Mouse (Mus musculus) limb, embryonic 12.5 days (tissue): ENCODE data around the gene Mon2. TPM values are rescaled to one million over a fixed set of nuclear protein-coding genes. Genes with fewer than 3 reads are reported as not detected.

ENCODE experiments used
- ATAC-seq: fragments of 200-750 bp; cut with Nextera tagmentation; 2 replicates; pipeline ENCODE4 v1.8.0; 2017; ENCODE audit warnings: low read depth, moderate TSS enrichment; ENCODE audit not compliant: insufficient number of reproducible peaks, insufficient read depth, low FRiP score, low TSS enrichment
- H3K27ac ChIP-seq: fragments of 300-500 bp; sonication (generic); 2 replicates; pipeline ENCODE4 v1.5.1; 2016; ENCODE audit warnings: mild to moderate bottlenecking, moderate library complexity
- H3K27me3 ChIP-seq: fragments of 300-500 bp; sonication (generic); 2 replicates; pipeline ENCODE4 v1.6.1; 2016; ENCODE audit warnings: mild to moderate bottlenecking, moderate library complexity
- H3K36me3 ChIP-seq: fragments of 300-500 bp; sonication (generic); 2 replicates; pipeline ENCODE4 v1.6.1; 2016; ENCODE audit warnings: mild to moderate bottlenecking, moderate library complexity
- H3K4me1 ChIP-seq: fragments of 300-500 bp; sonication (generic); replicated peaks from 2 replicates; pipeline ENCODE4 v1.6.1; 2016
- H3K4me2 ChIP-seq: fragments of 300-500 bp; sonication (generic); 2 replicates; pipeline ENCODE4 v1.6.1; 2016; ENCODE audit warnings: mild to moderate bottlenecking, moderate library complexity
- H3K4me3 ChIP-seq: fragments of 300-500 bp; sonication (generic); replicated peaks from 2 replicates; pipeline ENCODE4 v1.5.1; 2016; ENCODE audit warnings: mild to moderate bottlenecking
- H3K9ac ChIP-seq: fragments of 300-500 bp; sonication (generic); replicated peaks from 2 replicates; pipeline ENCODE4 v1.6.1; 2016; ENCODE audit warnings: mild to moderate bottlenecking, moderate library complexity
- H3K9me3 ChIP-seq: fragments of 300-500 bp; sonication (generic); 2 replicates; pipeline ENCODE4 v1.6.1; 2016; ENCODE audit warnings: mild to moderate bottlenecking, moderate library complexity
- WGBS: fragments of 180-500 bp; shearing (Covaris S2); methylation state at CpG from one replicate; pipeline ENCODE4 v1.1.7; 2016; 5-methylcytosine and 5-hydroxymethylcytosine counted together
- polyA plus RNA-seq: library from polyadenylated mRNA; unstranded; fragments of >200 nt; fragmentation: Nextera tagmentation; extraction: Ambion mirVana; gene quantifications from 2 replicates; pipeline ENCODE4 v1.2.1, GENCODE M21; 2016

Gene Mon2
- polyA plus RNA-seq, 1 experiment from 2014 or later, result 42.5 TPM

DNA sequence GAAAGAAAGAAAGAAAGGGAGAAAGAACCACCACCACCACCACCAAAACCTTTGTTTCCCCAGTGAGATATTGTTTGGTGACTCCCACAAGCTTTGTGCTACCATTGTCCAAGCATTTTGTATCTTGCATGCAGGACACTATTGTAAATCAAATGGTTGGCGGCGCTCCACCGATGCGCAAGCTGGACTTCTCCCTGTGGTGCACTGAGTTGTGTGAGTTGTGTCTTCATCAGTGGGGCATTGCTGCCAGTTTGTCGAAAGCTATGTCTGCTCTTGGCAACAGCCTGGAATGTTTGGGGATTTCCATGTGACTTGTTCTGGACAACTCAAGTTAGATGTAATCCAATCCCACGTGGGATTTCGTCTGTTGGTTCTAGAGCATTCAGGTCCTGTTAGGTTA, 18.2 kb upstream of the Mon2 start:
- H3K9ac ChIP-seq, result no peak overlapping the region
- WGBS, result 89% methylated on average over 7 of the region's 7 CpGs
- H3K27me3 ChIP-seq, result no peaks in the 10 kb centered on the region; the same call in 1 of the 2 replicates
- no peak overlapping the region for H3K4me3 ChIP-seq
- H3K4me2 ChIP-seq, result no peak overlapping the region
- no peak overlapping the region for H3K27ac ChIP-seq
- ATAC-seq, result no peak
- no peaks in the 10 kb centered on the region for H3K9me3 ChIP-seq
- H3K36me3 ChIP-seq, result no peaks in the 10 kb centered on the region
- H3K4me1 ChIP-seq, result no peaks in the 10 kb centered on the region

GRCm38 (mm10) chr10:123092577-123092976, 16.3 kb upstream of the Mon2 start:
- Histone ChIP-seq H3K9me3 (no peaks in the 10 kb centered on the region), H3K27ac (no peak overlapping the region), H3K27me3 (no peaks in the 10 kb centered on the region; the same call in 1 of the 2 replicates), H3K4me1 (no peaks in the 10 kb centered on the region), H3K36me3 (no peaks in the 10 kb centered on the region), H3K4me2 (no peak overlapping the region), H3K4me3 (no peak overlapping the region), H3K9ac (no peak overlapping the region)
- no peak for ATAC-seq
- WGBS, result 78% methylated on average over 3 of the region's 3 CpGs

DNA sequence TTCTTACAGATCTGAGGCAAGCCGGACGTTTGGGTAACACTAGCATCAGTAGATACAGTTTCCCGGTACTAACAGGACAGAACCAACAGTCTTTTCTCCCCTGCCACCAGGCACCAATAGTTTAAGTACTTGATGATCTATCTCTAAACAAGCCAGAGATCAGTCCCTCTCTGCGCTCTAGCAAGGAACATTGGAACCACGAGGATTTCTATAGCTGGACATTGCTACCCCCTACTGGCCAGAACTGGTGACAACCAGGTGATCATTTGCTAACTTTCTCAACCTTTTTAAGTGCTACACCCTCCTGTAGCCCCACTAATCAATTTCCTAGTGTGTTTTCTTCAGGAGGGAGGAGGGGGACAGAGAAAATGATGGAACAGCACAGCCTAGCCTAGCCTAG, 15.4 kb upstream of the Mon2 start:
- H3K36me3 ChIP-seq, result no peaks in the 10 kb centered on the region
- H3K27ac ChIP-seq, result no peak overlapping the region
- ATAC-seq, result no peak
- 30% methylated on average over 5 of the region's 5 CpGs for WGBS
- H3K4me2 ChIP-seq, result no peak overlapping the region
- H3K9me3 ChIP-seq, result no peaks in the 10 kb centered on the region
- H3K4me1 ChIP-seq, result no peaks in the 10 kb centered on the region
- no peak overlapping the region for H3K9ac ChIP-seq
- no peak overlapping the region for H3K4me3 ChIP-seq
- H3K27me3 ChIP-seq, result no peaks in the 10 kb centered on the region; the same call in 1 of the 2 replicates

GRCm38 (mm10) chr10:123089425-123089930, 13.2 kb upstream of the Mon2 start:
- Histone ChIP-seq H3K9me3 (no peaks in the 10 kb centered on the region), H3K27me3 (no peaks in the 10 kb centered on the region; the same call in 1 of the 2 replicates), H3K4me2 (no peak overlapping the region), H3K36me3 (no peaks in the 10 kb centered on the region), H3K4me1 (peaks cover 7% of the 10 kb centered on the region), H3K4me3 (no peak overlapping the region), H3K9ac (no peak overlapping the region), H3K27ac (no peak overlapping the region)
- WGBS, result 74% methylated on average over 12 of the region's 12 CpGs
- no peak for ATAC-seq

DNA sequence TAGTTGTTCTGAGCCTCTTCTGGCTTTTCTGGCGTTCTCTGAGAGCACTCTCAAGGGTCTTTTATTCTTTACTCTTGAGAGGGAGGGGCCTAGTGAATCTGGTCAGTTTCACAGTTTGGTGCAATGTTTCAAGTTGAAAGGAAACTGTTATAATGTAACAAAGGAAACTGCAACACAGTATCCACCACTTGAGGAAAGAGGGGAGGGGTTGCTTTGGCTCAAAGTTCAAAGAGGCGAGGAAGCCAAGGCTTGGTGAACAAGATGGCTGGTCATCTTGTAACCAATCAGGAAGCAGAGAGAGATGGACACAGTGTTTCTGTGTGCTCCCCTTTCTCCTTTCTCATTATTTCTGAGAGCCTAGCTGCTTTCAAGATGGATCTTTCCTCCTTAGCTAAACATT, 10.5 kb upstream of the Mon2 start:
- H3K27me3 ChIP-seq, result no peaks in the 10 kb centered on the region
- 84% methylated on average over 2 of the region's 2 CpGs for WGBS
- peaks cover 7% of the 10 kb centered on the region for H3K4me1 ChIP-seq
- no peak overlapping the region for H3K27ac ChIP-seq
- no peak for ATAC-seq
- H3K9me3 ChIP-seq, result no peaks in the 10 kb centered on the region
- no peak overlapping the region for H3K9ac ChIP-seq
- H3K36me3 ChIP-seq, result no peaks in the 10 kb centered on the region
- H3K4me3 ChIP-seq, result no peak overlapping the region
- H3K4me2 ChIP-seq, result no peak overlapping the region

DNA sequence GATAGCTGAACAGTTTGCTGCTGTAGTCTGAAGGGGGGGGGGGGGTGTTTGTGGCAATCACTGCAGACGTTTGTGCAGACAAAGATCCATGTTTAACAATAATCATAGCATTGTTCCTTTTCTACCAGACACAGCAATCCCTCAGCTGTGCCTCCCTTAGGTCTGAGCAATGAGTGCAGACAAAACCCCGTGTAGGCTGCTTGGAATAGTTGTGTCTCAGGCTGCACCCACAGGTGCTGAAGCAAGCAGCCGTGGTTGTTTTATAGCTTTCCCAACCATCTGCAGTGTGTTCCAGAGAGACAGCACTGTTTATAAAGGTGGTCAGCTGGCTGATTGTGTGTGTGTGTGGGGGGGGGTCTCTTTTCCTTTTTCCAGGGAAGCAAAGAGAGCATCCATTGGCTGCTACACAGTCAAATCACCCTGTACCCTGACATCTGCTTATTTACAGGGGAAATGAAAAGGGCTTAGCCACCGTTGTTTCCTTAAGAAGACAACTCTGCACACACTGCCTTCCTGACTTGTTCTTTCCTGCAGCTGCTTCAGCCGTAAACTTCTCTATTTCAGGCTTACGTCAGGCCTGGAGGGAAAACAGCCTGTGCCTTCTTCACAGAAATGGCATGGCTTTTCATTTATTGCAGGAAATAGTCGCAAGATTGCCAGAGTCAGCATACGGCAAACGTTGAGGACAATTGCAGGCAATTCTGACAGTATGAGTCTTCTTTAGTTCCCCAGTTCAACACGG, 8.8 kb upstream of the Mon2 start:
- WGBS, result 30% methylated on average over 10 of the region's 10 CpGs
- Histone ChIP-seq H3K9me3 (no peaks in the 10 kb centered on the region), H3K4me2 (no peak overlapping the region), H3K36me3 (no peaks in the 10 kb centered on the region), H3K4me3 (no peak overlapping the region), H3K27ac (no peak overlapping the region), H3K4me1 (peaks cover 7% of the 10 kb centered on the region), H3K9ac (no peak overlapping the region), H3K27me3 (peaks cover under 1% of the 10 kb centered on the region; the same call in 1 of the 2 replicates)
- no peak for ATAC-seq

GRCm38 (mm10) chr10:123084307-123084706, 8.0 kb upstream of the Mon2 start:
- Histone ChIP-seq H3K4me2 (no peak overlapping the region), H3K4me3 (no peak overlapping the region), H3K4me1 (peaks cover 7% of the 10 kb centered on the region), H3K27me3 (peaks cover 3% of the 10 kb centered on the region; the same call in 1 of the 2 replicates), H3K27ac (no peak overlapping the region), H3K9ac (no peak overlapping the region), H3K36me3 (no peaks in the 10 kb centered on the region), H3K9me3 (no peaks in the 10 kb centered on the region)
- ATAC-seq, result no peak
- 66% methylated on average over 9 of the region's 9 CpGs for WGBS

DNA sequence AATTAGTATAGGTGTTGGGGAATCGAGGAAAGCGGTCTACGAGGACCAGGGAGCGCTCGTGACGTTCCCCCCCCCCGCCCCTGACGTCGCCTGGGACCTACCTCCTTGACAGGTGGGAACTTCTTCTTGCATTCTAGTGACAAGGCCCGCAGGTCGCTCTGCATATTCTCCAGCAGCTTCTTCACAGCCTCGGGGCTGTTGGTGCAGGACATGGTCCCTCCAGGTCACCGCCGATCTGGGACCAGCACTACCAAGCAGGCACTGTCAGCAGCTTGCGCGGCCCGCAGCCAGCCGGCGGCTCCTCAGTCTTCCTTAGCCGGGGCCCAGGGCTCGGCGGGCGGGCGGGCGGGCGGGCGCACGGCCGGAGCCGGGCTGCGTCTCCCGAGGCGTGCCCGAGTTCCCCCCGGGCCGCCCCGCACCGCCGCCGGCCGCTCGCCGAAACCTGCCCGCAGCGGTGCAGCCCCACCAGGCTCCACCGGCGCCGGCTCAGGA, 508 bp downstream of the Mon2 start:
- Histone ChIP-seq H3K4me3 (peak overlapping the region; percentile 100), H3K27me3 (peaks cover 3% of the 10 kb centered on the region; the same call in 1 of the 2 replicates), H3K4me2 (peak overlapping the region; percentile 76), H3K9ac (peak overlapping the region; percentile 94), H3K9me3 (no peaks in the 10 kb centered on the region), H3K36me3 (peaks cover 18% of the 10 kb centered on the region), H3K4me1 (peaks cover 12% of the 10 kb centered on the region), H3K27ac (peak overlapping the region; percentile 80)
- ATAC-seq, result peak; percentile 49
- under 1% methylated on average over 35 of the region's 48 CpGs for WGBS

GRCm38 (mm10) chr10:123071997-123072396, 4.3 kb downstream of the Mon2 start:
- no peak overlapping the region for H3K4me3 ChIP-seq
- H3K27me3 ChIP-seq, result no peaks in the 10 kb centered on the region
- ATAC-seq, result no peak
- H3K4me1 ChIP-seq, result peaks cover 11% of the 10 kb centered on the region
- H3K9me3 ChIP-seq, result peaks cover 13% of the 10 kb centered on the region
- peaks cover 32% of the 10 kb centered on the region for H3K36me3 ChIP-seq
- no peak overlapping the region for H3K27ac ChIP-seq
- H3K9ac ChIP-seq, result no peak overlapping the region
- 90% methylated on average over 2 of the region's 2 CpGs for WGBS
- no peak overlapping the region for H3K4me2 ChIP-seq

- Histone ChIP-seq H3K27ac (no peak overlapping the region), H3K4me1 (no peaks in the 10 kb centered on the region), H3K36me3 (peaks cover 16% of the 10 kb centered on the region; the same call in 1 of the 2 replicates), H3K4me2 (no peak overlapping the region), H3K9ac (no peak overlapping the region), H3K9me3 (no peaks in the 10 kb centered on the region), H3K4me3 (no peak overlapping the region), H3K27me3 (no peaks in the 10 kb centered on the region)
- no peak for ATAC-seq
- WGBS, result 95% methylated on average over 2 of the region's 2 CpGs
Measured at GRCm38 (mm10) chr10:123063021-123063420, 13.3 kb downstream of the Mon2 start.

- Histone ChIP-seq H3K9me3 (no peaks in the 10 kb centered on the region), H3K27ac (no peak overlapping the region)
Measured at GRCm38 (mm10) chr10:123060831-123061230, 15.5 kb downstream of the Mon2 start.

More at GRCm38 (mm10) chr10:123060831-123061230, 15.5 kb downstream of the Mon2 start:
- WGBS, result 92% methylated on average over 6 of the region's 6 CpGs
- Histone ChIP-seq H3K4me3 (no peak overlapping the region), H3K36me3 (peaks cover 22% of the 10 kb centered on the region; the same call in 1 of the 2 replicates), H3K4me2 (no peak overlapping the region), H3K9ac (no peak overlapping the region), H3K27me3 (no peaks in the 10 kb centered on the region), H3K4me1 (no peaks in the 10 kb centered on the region)
- no peak for ATAC-seq
